Mouse (Mus musculus) c-Kit-positive CD71-positive TER-119-positive erythroid progenitor cells, embryonic 14.5 days (primary cell): ENCODE results near the gene Plekhn1.

ENCODE experiments used
- DNase-seq: peaks from one replicate; pipeline ENCODE4 v3.0.0-alpha.2; 2013; ENCODE audit warnings: low spot score

Gene Plekhn1

GRCm38 (mm10) chr4:156184291-156184954 lies 50.2 kb downstream of the Plekhn1 start:
- DNase-seq: no peak

DNA sequence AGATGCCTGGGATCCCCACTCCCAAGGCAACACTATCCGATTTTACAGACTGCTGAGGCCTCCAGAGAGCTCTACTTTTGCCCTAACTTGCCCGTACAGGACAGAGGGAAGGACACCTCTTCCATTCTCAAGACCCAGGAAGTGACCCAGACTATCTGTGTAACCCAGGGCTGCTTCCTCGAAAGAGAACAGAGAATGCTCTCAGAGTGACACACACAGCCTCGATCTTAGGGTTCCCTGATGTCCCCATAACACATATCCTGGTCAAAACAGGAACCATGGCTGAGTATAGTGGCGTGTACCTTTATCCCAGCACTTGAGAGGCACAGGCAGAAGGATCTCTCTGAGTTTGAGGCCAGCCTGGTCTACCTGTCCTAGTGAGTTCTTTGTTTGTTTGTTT lies 50.9 kb downstream of the Plekhn1 start:
- no peak for DNase-seq

DNA sequence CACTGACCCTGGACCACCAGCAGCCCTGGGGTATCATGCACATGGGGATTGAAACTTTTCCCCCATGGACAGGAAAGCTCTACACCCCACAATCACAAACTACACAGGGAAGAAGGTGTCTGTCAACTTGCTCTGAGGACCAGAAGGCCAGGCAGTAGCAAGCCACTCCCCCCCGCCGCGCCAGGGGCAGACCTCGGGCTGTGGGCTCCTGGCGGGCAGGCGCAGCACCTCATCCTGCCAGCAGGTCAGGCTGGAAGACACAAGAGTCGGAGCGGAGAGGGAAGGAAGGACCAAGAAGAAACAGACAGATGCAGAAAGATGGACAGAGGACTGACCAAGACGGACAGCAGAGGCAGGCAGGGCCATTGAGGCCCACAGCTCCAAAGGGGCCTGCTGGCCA lies 57.0 kb downstream of the Plekhn1 start:
- DNase-seq: no peak

- DNase-seq: no peak
Measured at GRCm38 (mm10) chr4:156171828-156172227, 62.8 kb downstream of the Plekhn1 start.
